Mouse (Mus musculus) ES-Bruce4 (cell line): ENCODE results near the gene Serpinf1.

Experiments
- CTCF ChIP-seq: IDR thresholded peaks from one replicate; pipeline ENCODE4 v1.8.1; 2011; ENCODE audit warnings: low read depth, low read length
- EP300 ChIP-seq: IDR thresholded peaks from 2 replicates; pipeline ENCODE4 v1.6.1; 2011; ENCODE audit warnings: low read depth, low read length; ENCODE audit not compliant: insufficient read depth
- POLR2A ChIP-seq: IDR thresholded peaks from one replicate; pipeline ENCODE4 v1.8.1; 2011; ENCODE audit warnings: low read length; ENCODE audit not compliant: insufficient read depth

DNA sequence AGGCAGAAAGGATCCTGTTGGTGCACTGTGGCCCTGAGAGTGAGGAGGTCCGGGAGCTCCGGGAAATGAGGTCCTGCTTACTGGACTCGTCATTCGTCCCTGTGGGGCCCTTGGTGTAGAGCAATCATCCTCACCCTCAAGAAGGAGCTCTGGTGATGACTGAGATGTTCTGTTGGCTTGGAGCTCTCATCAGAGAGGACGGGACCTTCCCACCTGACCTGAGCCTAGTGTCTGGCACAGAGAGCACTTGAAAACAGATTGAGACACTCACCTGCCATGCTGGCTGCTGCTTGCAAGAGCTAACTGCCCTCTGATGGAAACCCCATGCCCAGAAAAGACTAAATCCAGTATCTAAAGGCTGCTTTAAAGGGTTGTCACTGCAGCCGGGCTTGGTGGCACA is 17.7 kb downstream of the Serpinf1 start:
- no peak for TF ChIP-seq CTCF
- no peak for TF ChIP-seq EP300
- no peak for TF ChIP-seq POLR2A
